Mouse (Mus musculus) embryo, embryonic 11.5 days (tissue): Measurements from ENCODE around the gene Herpud2.

Experiments
- DNase-seq: peaks from one replicate; pipeline ENCODE4 v3.0.0-alpha.2; 2012; ENCODE audit warnings: low read depth, low spot score

Gene Herpud2

GRCm38 (mm10) chr9:25151611-25152241, at the start of gene Herpud2:
TSS of gene Herpud2 (minus strand) at chr9:25151820.
- DNase-seq: peak; percentile 90

DNA sequence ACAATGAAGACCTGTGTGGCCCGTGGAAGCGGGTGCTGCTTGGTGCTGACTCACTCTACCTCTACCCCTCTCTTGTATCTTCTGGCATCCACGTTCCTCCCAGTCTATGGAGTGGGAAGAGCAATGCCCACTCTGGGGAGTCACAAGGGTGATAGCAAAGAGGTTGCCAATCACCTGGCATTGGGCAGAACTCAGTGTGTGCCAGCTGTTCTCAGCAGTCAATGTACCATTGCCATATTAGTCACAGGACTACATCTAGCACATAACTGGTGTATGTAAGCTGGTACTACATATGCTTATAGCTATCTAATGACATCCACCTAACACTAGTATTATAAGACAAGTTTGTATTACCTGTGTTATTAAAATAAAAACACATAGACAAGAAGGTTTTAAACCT, 49.4 kb upstream of the Herpud2 start:
- no peak for DNase-seq

GRCm38 (mm10) chr9:25200148-25200547, 48.5 kb upstream of the Herpud2 start:
- no peak for DNase-seq

DNA sequence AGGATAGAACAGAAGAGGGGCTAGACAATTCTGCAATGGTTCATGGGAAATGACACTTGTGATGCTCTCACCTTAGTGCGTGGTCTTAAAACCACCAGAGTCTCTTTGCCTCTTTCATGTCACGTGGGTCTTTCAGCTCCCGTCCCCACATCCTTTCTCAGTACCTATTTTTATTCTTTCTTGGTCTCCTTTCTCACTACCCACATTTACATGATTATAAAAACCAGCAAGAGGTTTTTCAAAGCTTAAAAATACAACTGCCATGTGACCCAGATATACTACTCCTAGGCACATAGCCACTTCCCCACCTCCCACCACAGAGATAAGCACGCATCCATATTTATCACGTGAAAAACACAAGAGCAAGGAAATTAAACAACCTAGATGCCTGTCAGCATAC, 45.1 kb upstream of the Herpud2 start:
- no peak for DNase-seq

DNA sequence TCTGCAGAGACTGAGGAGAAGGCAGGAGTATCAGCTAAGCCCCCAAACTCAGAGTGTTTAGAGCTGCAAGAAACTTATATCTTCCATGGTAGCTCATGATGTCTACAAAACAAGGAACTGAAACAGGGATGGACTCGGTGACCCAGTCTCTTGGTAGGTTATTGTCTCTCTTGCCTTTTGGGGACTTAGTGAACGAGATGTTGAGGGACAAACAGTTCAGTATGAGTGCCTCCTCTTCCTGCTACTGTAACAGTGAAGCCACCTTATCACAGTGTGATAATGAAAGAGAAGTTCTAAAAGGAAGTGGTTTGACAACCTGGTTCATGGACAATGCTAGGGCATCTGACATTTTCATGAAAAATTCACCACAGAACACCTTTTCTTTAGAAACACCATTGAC, 40.0 kb upstream of the Herpud2 start:
- no peak for DNase-seq

- DNase-seq: no peak
These were observed 34.9 kb upstream of the Herpud2 start for GRCm38 (mm10) chr9:25186501-25186900.

DNA sequence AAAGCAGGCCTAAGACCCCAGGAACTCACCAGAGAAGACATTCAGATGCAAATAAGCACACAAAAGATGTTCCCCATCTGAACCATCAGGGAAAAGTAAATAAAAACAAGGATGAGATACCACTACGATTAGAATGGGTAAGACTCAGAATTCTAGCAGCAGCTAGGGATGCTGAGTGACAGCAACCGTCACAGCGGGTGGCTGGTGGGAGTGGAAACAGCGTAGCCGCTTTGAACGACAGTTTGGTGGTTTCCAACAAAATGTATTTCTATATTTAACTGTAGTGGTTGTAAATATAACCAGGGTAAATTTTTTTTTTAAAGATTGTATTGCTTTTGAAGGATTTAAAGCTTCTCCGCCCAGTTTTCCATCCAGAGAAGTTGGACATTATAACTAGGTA, 34.2 kb upstream of the Herpud2 start:
- DNase-seq: no peak

DNA sequence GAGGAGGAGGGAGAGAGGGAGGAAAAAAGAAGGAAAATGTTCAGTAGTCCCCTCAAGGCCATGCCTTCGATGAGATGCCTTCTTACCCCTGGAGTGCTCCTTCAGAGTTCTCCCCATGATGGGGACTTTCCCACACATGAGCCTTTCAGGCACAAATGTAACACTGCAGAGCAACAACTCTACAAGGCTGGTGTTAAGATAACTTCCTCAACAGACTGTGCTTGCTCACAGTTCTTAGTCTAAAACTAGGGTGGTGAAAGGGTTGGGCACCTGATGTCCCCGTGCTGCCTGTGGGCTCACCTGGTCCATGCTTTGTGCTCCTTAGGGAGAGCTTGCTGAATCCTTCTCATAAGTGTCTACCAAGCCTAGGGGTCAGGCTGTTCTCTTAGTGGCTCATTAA, 33.0 kb upstream of the Herpud2 start:
- no peak for DNase-seq

DNA sequence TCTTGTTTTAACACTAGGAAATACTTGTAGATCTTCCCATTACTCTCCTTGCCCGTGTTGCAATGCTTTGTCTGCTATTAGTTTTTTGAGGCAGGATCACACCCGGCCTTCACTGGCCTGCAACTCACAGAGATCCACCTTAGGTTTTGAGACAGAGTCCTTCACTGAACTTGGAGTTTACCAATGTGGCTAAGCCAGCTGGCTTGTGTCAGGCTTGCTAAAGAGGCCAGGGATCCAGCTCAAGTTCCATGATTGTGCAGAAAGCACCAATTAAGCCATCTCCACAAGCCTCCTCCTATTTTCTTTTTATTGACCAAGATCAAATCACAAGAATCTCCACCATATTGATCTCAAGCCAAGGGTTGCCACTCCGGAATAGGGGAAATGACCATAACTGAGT, 26.4 kb upstream of the Herpud2 start:
- no peak for DNase-seq

DNA sequence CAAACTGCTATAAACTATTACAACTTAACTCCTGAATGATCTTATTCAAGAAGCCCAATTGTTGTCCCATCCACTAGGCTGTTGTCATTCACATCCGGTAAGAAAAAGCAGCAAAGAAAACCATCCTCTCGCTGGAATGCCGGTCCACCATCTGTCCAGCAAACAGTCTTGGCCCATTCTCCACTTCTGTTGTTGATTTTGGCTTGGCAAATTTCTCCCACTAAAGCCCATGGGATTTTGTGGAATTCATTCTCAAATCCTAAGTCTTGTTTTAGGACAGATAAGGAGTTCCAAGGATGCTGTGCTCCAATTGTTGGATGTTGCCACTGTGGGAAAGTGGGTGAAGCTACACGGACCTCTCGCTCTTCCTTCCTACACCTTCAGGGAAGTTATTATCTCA, 25.6 kb upstream of the Herpud2 start:
- no peak for DNase-seq

GRCm38 (mm10) chr9:25176562-25176961, 24.9 kb upstream of the Herpud2 start:
- no peak for DNase-seq

DNA sequence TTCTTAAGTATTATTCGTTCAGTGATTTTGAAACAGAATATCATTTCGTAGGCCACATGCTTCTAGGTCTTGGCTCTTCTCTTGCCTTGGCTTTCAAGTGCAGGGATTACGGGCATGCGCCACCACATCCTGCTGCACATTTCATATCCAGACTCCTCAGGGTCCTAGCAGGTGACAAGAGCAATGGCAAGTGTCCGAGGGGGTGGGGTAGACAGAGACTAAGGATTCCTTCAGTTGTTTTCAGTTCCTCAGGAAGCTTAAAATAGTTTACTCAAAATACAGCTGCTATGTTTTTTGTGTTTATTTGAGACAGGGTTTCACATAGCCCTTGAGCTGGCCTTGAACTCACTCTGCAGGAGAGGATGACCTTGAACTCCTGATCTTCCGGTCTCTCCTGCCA, 24.4 kb upstream of the Herpud2 start:
- no peak for DNase-seq

GRCm38 (mm10) chr9:25175039-25175442, 23.4 kb upstream of the Herpud2 start:
- no peak for DNase-seq

DNA sequence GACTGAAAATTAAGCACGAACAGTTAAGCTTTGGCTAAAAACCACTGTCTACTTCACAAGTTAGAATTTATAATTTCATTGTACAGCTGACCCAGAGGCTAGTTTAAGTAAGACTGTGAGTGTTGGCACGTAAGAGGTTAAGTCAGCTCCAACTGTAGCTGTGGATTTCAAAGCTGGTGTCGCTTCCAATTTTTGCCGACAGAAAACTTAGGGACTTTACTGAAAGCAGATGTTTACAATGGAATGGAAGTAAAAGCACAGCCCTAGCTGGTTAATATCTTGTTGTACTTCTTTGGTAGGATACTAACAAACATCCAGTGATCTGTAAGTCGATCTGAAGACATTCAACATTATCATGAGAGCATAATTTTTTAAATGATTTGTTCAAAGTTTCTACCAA, 23.0 kb upstream of the Herpud2 start:
- no peak for DNase-seq

- no peak for DNase-seq
These were observed 21.6 kb upstream of the Herpud2 start for GRCm38 (mm10) chr9:25173171-25173570.

DNA sequence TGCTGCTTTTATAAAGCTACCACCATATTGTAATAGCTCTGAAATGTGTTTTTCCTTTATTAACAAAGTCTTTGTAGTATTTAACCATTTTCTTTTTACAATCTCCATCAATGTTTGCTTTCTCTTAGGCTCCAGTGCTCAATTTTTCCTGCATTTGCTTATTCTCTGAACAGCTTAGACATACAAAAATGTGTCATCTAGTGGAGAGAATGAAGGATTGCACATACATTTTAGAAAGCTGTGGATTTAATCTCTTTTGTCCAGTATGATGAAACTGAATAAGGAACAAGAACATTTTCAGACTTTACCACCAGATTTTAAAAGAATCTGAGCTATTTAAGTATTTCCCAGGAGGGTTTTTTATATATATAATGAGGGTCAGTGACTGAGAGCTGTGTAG, 18.0 kb upstream of the Herpud2 start:
- DNase-seq: no peak

DNA sequence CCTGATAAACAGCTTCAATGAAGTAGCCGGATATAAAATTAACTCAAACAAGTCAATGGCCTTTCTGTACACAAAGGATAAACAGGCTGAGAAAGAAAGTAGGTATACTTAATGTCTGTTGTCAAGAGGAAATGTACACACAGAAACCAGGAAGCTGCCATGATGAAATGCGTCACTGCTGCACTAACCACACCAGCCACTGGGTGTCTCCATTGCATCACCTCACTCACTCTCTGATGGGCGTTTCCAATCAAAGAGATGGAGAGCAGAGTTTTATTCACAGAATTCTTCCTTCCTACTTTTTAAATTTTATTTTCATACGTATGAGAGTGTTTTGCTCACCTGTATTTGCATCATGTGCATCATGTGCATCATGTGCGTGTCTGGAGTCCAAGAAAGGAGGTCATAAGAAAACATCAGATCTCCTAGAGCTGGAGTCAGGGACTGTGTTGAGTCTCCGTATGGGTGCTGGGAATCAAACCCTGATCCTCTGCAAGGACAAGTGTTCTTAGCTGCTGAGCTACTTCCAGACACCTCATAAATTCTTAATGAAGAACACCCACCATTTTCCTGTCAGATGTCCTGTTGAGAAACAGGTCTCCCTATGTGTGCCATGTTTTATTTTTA, 16.0 kb upstream of the Herpud2 start:
- DNase-seq: peak; percentile 54

- no peak for DNase-seq
These were observed 6.6 kb upstream of the Herpud2 start for GRCm38 (mm10) chr9:25158218-25158617.

GRCm38 (mm10) chr9:25156377-25156776, 4.8 kb upstream of the Herpud2 start:
- DNase-seq: no peak

DNA sequence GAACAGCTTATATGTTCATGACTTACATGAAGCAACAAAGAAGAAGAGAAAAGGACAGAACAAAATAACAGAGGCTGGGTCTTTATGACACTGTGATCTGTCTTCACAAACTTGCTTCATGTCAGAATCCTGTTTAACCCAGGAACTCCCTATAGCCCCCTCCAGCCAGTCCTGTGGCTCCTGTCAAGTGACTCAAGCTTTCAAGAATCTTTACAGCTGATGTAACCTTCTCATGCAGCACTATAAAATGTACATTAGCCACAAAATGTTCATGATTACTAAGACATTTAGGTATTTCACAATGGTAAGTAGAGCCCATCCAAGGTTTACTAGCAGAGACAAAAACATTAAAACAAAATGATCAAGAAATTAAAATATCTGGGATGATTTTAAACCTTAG, 1.4 kb upstream of the Herpud2 start:
- DNase-seq: no peak

DNA sequence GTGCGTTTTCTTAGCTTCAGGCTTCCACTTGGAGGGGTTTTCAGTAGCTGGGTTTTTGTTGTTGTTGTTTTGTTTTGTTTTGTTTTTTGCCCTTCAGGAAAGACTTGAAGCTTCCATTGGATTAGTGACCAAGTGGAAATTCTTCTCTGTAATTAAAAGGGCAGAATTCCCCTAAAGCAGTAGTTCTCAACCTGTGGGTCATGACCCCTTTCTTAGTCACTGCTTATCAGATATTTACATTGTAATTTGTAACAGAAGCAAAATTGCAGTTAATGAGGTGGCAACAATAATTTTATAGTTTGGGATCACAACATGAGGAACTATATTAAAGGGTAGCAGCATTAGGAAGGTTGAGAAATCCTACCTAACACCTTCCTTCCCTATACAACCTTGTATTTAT, 837 bp upstream of the Herpud2 start:
- no peak for DNase-seq

DNA sequence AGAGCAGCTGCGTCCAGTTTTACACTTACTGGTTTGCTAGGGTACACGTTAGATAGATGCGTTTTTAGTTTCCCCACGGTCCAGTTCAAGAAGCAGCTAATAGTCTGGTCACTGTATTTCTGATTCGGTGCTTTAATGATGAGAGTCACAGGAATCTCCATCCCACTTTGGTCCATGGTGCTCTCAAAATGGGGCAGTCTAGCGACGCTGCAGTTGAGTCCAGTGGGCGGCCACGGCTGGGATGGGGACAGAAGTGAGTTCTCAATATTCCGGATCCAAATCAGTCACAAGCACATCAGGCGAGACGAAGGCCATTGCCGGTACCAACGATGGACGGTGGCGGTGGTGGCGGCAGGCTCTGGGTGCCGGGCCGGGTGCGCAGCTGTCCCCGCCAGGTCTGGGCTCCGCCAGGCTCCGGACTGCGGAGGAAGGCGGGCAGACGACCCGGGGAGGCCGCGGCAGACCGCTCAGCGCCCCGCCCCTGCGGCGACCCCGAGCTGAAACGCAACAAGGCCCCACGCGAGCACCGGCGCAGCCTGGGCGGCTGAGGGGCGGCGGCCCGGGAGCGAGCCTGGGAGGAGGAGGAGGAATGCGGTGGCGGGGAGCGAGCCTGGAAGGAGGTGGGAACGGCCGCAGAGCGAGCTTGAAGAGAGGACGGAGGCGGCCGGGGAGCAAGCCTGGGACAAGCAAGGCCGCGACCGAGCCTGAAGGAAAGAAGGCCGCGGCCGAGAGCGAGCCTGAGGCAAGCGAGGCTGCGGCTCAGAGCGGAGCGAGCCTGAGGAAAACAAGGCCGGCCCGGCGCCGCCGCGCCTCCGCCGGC, 619 bp downstream of the Herpud2 start:
- DNase-seq: no peak

- no peak for DNase-seq
These were observed 2.9 kb downstream of the Herpud2 start for GRCm38 (mm10) chr9:25148767-25149166.
